Mouse (Mus musculus) left cerebral cortex, adult 2 months (tissue): ENCODE results near the gene Gm21677. TPM values are rescaled to one million over a fixed set of nuclear protein-coding genes. Genes with fewer than 3 reads are reported as not detected.
"Not testable (repeated sequence)": the region's sequence is repeated elsewhere in the genome, so short reads cannot be mapped to it uniquely, and the experiment has no call there.

ENCODE experiments used
- DNase-seq, 2 experiments: peaks; one replicate each; pipeline ENCODE4 v3.0.0; 2021 to 2022; ENCODE audit warnings: low spot score in 2 of 2, mixed read lengths in 1 of 2; ENCODE audit errors: extremely low spot score in 1 of 2
- H3K27ac ChIP-seq: fragments of 200-600 bp; 2 replicates; pipeline ENCODE4 v1.8.1; 2022
- H3K4me3 ChIP-seq: fragments of 200-600 bp; 2 replicates; pipeline ENCODE4 v1.8.1; 2022
- intact Hi-C: fragments of 180-260 bp; cut with DNase I; formaldehyde crosslinking; loops from one replicate; pipeline ENCODE4 v1.15.1; 2025
- long read RNA-seq, 2 experiments: library from polyadenylated mRNA; stranded (forward); transcript quantifications; one replicate each; pipeline ENCODE4 v2.0.0; 2021; ENCODE audit warnings: borderline mapping rate in 2 of 2
- total RNA-seq, 2 experiments: library from RNA; stranded (reverse); gene quantifications; 2 replicates each; pipeline ENCODE4 v1.2.3; 2021

Gene Gm21677
- total RNA-seq: not detected
- long read RNA-seq, experiment 1: 0 reads
- long read RNA-seq, experiment 2: 0 reads

GRCm38 (mm10) chrY:3306349-3306748 is at the start of gene Gm21677:
TSS of gene Gm21677 (minus strand) at chrY:3306449.
- DNase-seq, intact Hi-C loops, H3K4me3 ChIP-seq, H3K27ac ChIP-seq: not testable (repeated sequence)

- H3K4me3 ChIP-seq, H3K27ac ChIP-seq, intact Hi-C loops, DNase-seq: not testable (repeated sequence)
Observed at GRCm38 (mm10) chrY:3345229-3345628, 39.0 kb upstream of the Gm21677 start, which contains the start of gene Gm21693. TSS of gene Gm21693 (minus strand) at chrY:3345329.

- intact Hi-C loops, DNase-seq, H3K4me3 ChIP-seq, H3K27ac ChIP-seq: not testable (repeated sequence)
Observed at GRCm38 (mm10) chrY:3340661-3341060, 34.4 kb upstream of the Gm21677 start.

Other genes starting within 250 kb of the Gm21677 start
- not detected for gene Gm21693, start 38.9 kb upstream of the Gm21677 start, total RNA-seq
- gene Gm21704, start 103.7 kb upstream of the Gm21677 start, total RNA-seq: not detected
- gene Gm21708, start 103.7 kb upstream of the Gm21677 start, total RNA-seq: not detected